Mouse (Mus musculus): ENCODE data around the gene Ror1. TPM values are rescaled to one million over a fixed set of nuclear protein-coding genes. Genes with fewer than 3 reads are reported as not detected.

Gene Ror1
- not detected for total RNA-seq (2023)

DNA sequence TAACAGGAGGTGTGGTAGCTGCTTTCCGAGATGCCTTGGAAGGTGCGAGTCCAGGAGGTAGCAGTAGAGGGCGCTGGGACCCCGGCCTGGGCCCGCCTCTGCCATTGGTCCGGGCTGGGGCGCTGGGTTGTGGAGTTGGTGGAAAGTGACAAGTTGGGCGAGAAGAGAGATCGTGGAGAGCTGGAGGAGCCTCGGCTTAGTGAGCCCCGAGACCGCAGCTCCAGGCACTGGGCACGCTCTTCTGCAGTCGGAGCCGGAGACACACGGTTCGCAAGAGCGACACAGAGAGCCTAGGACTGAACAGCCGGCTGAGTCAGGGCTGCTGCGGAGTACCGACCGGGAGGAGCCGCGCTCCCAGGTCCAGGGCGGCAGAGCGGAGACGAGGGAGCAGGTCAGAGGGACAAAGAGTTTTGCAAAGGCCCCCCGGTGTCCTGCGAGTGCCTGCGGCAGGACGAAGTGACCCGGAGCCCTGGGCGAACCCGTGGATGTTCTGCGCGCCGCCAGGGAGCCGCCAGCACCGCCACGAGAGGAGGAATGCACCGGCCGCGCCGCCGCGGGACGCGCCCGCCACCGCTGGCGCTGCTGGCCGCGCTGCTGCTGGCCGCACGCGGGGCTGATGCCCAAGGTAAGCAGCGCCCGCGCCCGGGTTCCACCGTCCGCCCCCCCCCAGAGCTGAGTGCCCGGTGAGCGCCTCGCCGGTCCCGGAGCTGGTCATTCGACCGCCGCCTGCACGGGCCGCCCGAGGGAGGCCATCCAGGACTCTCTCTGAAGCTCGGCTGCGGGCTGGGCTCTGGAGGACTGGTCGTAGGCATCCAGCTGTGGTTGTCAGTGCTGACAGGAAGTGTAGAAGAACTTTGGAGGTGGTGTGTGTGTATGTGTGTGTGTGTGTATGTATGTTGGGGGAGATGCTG, at the start of gene Ror1:
TSS of gene Ror1 (plus strand) at position 107 of the 911 bp plus-strand sequence.

GRCm38 (mm10) chr4:100478592-100479321, 383.2 kb downstream of the Ror1 start, which contains the start of gene Ube2u:
Gene Ube2u, plus strand, starts transcription at chr4:100478849.

Other genes starting within 250 kb of the Ror1 start
- gene Pgm1, start 166.4 kb upstream of the Ror1 start, total RNA-seq (2023): 21.3 TPM
- 10.0 TPM for gene Itgb3bp, start 166.0 kb upstream of the Ror1 start, total RNA-seq (2023)